In genomic region chr2:154892201-154893044, GRCm38 (mm10) we compare ENCODE assay signal across 7 mouse cellular contexts. TPM values are rescaled to one million over a fixed set of nuclear protein-coding genes. Genes with fewer than 3 reads are reported as not detected.
DNase-seq lines count a peak whose midpoint lies in the region; ATAC-seq lines count a peak whose summit lies in the region.

Gene Eif2s2, minus strand, starts transcription at chr2:154892935.

- peak within 1 kb of the TSS; percentile 77 for H3K27ac ChIP-seq in intestine, embryonic 16.5 days (ENCODE audit: low read length)
- H3K27ac ChIP-seq in midbrain, embryonic 11.5 days (ENCODE audit: low read depth, low read length): peak within 1 kb of the TSS; percentile 48

- no peaks in the 10 kb centered on the region for H3K9me3 ChIP-seq in intestine, embryonic 16.5 days (ENCODE audit: control insufficient read depth, low read length)
- H3K9me3 ChIP-seq in midbrain, embryonic 11.5 days (ENCODE audit: control insufficient read depth, low read length): no peaks in the 10 kb centered on the region

- under 1% methylated on average over 75 of the region's 75 CpGs for WGBS in intestine, embryonic 16.5 days
- WGBS in midbrain, embryonic 11.5 days: under 1% methylated on average over 75 of the region's 75 CpGs

- H3K9ac ChIP-seq in intestine, embryonic 16.5 days (ENCODE audit: low read depth, low read length): peak within 1 kb of the TSS; percentile 91
- peak within 1 kb of the TSS; percentile 81 for H3K9ac ChIP-seq in midbrain, embryonic 11.5 days (ENCODE audit: low read length)

- ATAC-seq in intestine, embryonic 16.5 days: peak; percentile 97
- ATAC-seq in midbrain, embryonic 11.5 days (ENCODE audit: low FRiP score): peak; percentile 98

- no peaks in the 10 kb centered on the region for H3K36me3 ChIP-seq in intestine, embryonic 16.5 days (ENCODE audit: control insufficient read depth, insufficient read depth, low read length)
- H3K36me3 ChIP-seq in midbrain, embryonic 11.5 days (ENCODE audit: control insufficient read depth, insufficient read depth, low read length): peaks cover 3% of the 10 kb centered on the region; the same call in 1 of the 2 replicates

- peaks cover 13% of the 10 kb centered on the region for H3K4me1 ChIP-seq in intestine, embryonic 16.5 days (ENCODE audit: control insufficient read depth, insufficient read depth, low read length)
- H3K4me1 ChIP-seq in midbrain, embryonic 11.5 days (ENCODE audit: control insufficient read depth, insufficient read depth, low read length): peaks cover 11% of the 10 kb centered on the region

- H3K4me2 ChIP-seq in intestine, embryonic 16.5 days (ENCODE audit: low read depth, low read length): peak within 1 kb of the TSS; percentile 72
- peak within 1 kb of the TSS; percentile 48 for H3K4me2 ChIP-seq in midbrain, embryonic 11.5 days

- H3K27me3 ChIP-seq in intestine, embryonic 16.5 days (replicated peaks; ENCODE audit: control insufficient read depth, insufficient read depth, low read length): no peaks in the 10 kb centered on the region
- H3K27me3 ChIP-seq in midbrain, embryonic 11.5 days (ENCODE audit: control insufficient read depth, insufficient read depth, low read length): no peaks in the 10 kb centered on the region

- peak within 1 kb of the TSS; percentile 69 for H3K4me3 ChIP-seq in intestine, embryonic 16.5 days (ENCODE audit: low read length)
- H3K4me3 ChIP-seq in midbrain, embryonic 11.5 days (ENCODE audit: low read depth, low read length): peak within 1 kb of the TSS; percentile 97

- DNase-seq in adrenal gland, adult 8-10 months: peak; percentile 97
- DNase-seq in embryo, embryonic 9.5 days (ENCODE audit: extremely low spot score): peak; percentile 94
- DNase-seq in gastrocnemius, postnatal 4 days (ENCODE audit: low spot score in 2 of 2): peak; percentile 93 to 96
- peak; percentile 96 to 97 for DNase-seq in left cerebral cortex, postnatal 36 days (ENCODE audit: low spot score in 2 of 2)
- peak; percentile 99 for DNase-seq in midbrain, embryonic 11.5 days (ENCODE audit: low spot score, missing footprints)
- DNase-seq in skeletal muscle tissue, adult 2 months (ENCODE audit: low read depth, low spot score): peak; percentile 99

- intact Hi-C loops in left cerebral cortex, postnatal 36 days (cut with DNase I): loop anchor here (5.0 kb wide), 1 partner anchor 235 kb away; no protein-coding TSS in a partner anchor

RNA-seq across cellular contexts. Expression of gene Eif2s2, which starts in this region (rescaled TPM):
- 100 to 1,000 TPM in 2 of 4 experiments, 10 to 100 TPM in 2; 89.8 to 123 (median 98.0) TPM for total RNA-seq in adrenal gland, adult 8-10 months (2022)
- total RNA-seq in gastrocnemius, postnatal 4 days (2021): 100 to 1,000 TPM in 1 of 2 experiments, 10 to 100 TPM in 1; 93.3 to 108 TPM
- polyA plus RNA-seq in intestine, embryonic 16.5 days (2015; fragmentation: Nextera tagmentation; extraction: Ambion mirVana): 73.5 and 76.6 TPM in 2 replicates
- 10 to 100 TPM; 45.5 to 49.9 TPM for total RNA-seq in left cerebral cortex, postnatal 36 days (2021)
- 135 and 144 TPM in 2 replicates for polyA plus RNA-seq in midbrain, embryonic 11.5 days (2014; fragmentation: Nextera tagmentation; extraction: Ambion mirVana)

Comparison
In these comparisons a context has a peak if more than half of its experiments do, and no peak if none do; other contexts are left out.
1. Peak in every context shown above with its lines: DNase-seq, ATAC-seq, H3K4me3 ChIP-seq and H3K27ac ChIP-seq.